Mouse (Mus musculus) liver, postnatal 0 days (tissue): ENCODE measurements around the gene Pax8.

ENCODE experiments used
- CTCF ChIP-seq: sonication (generic); IDR thresholded peaks from 2 replicates; pipeline ENCODE4 v1.5.1; 2016; ENCODE audit warnings: antibody characterized with exemption, low read depth
- EP300 ChIP-seq: IDR thresholded peaks from 2 replicates; pipeline ENCODE4 v1.6.1; 2016; ENCODE audit warnings: antibody characterized with exemption, low read depth, mild to moderate bottlenecking

- TF ChIP-seq EP300 (no peak), CTCF (no peak)
These were observed 67.5 kb downstream of the Pax8 start for GRCm38 (mm10) chr2:24407701-24408485.
